Mouse (Mus musculus) embryonic facial prominence, embryonic 10.5 days (tissue): ENCODE results near the gene Sike1. TPM values are rescaled to one million over a fixed set of nuclear protein-coding genes. Genes with fewer than 3 reads are reported as not detected.
A peak's percentile ranks its signal among the peaks of the same experiment; 100 is the strongest.

ENCODE experiments used
- DNase-seq: peaks from one replicate; pipeline ENCODE4 v3.0.0-alpha.2; 2017; ENCODE audit warnings: low spot score
- H3K27ac ChIP-seq: fragments of 300-500 bp; sonication (generic); replicated peaks from 2 replicates; pipeline ENCODE4 v1.5.1; 2016; ENCODE audit warnings: mild to moderate bottlenecking
- H3K27me3 ChIP-seq: fragments of 300-500 bp; sonication (generic); replicated peaks from 2 replicates; pipeline ENCODE4 v1.6.1; 2016; ENCODE audit warnings: low read depth, mild to moderate bottlenecking; ENCODE audit not compliant: poor library complexity, severe bottlenecking
- H3K36me3 ChIP-seq: fragments of 300-500 bp; sonication (generic); replicated peaks from 2 replicates; pipeline ENCODE4 v1.6.1; 2016; ENCODE audit warnings: mild to moderate bottlenecking, moderate library complexity
- H3K4me1 ChIP-seq: fragments of 300-500 bp; sonication (generic); 2 replicates; pipeline ENCODE4 v1.6.1; 2016
- H3K4me3 ChIP-seq: fragments of 300-500 bp; sonication (generic); 2 replicates; pipeline ENCODE4 v1.5.1; 2016; ENCODE audit warnings: mild to moderate bottlenecking, moderate library complexity
- H3K9me3 ChIP-seq: fragments of 300-500 bp; sonication (generic); 2 replicates; pipeline ENCODE4 v1.6.1; 2016; ENCODE audit warnings: mild to moderate bottlenecking
- WGBS: fragments of 180-500 bp; shearing (Covaris S2); methylation state at CpG from one replicate; pipeline ENCODE4 v1.1.7; 2016; 5-methylcytosine and 5-hydroxymethylcytosine counted together
- polyA plus RNA-seq: library from polyadenylated mRNA; unstranded; fragments of >200 nt; fragmentation: Nextera tagmentation; extraction: Ambion mirVana; gene quantifications from 2 replicates; pipeline ENCODE4 v1.2.1, GENCODE M21; 2016

Sike1 gene
- polyA plus RNA-seq, 1 experiment from 2014 or later: 57.2 TPM

GRCm38 (mm10) chr3:102992936-102993335 lies 2.6 kb upstream of the Sike1 start:
- H3K36me3 ChIP-seq: peaks cover 6% of the 10 kb centered on the region
- H3K4me1 ChIP-seq: peaks cover 18% of the 10 kb centered on the region
- no peak for DNase-seq
- no peak overlapping the region for H3K4me3 ChIP-seq
- 65% methylated on average over 3 of the region's 3 CpGs for WGBS
- no peak overlapping the region for H3K27ac ChIP-seq
- no peaks in the 10 kb centered on the region for H3K27me3 ChIP-seq
- H3K9me3 ChIP-seq: no peaks in the 10 kb centered on the region

- peak overlapping the region; percentile 85 for H3K4me3 ChIP-seq
- H3K36me3 ChIP-seq: peaks cover 29% of the 10 kb centered on the region
- H3K4me1 ChIP-seq: peaks cover 18% of the 10 kb centered on the region
- WGBS: 55% methylated on average over 7 of the region's 7 CpGs
- peak overlapping the region; percentile 93 for H3K27ac ChIP-seq
- no peaks in the 10 kb centered on the region for H3K27me3 ChIP-seq
- peaks cover 6% of the 10 kb centered on the region; the same call in 1 of the 2 replicates for H3K9me3 ChIP-seq
- DNase-seq: no peak
These were observed 289 bp upstream of the Sike1 start for GRCm38 (mm10) chr3:102995233-102995604.

DNA sequence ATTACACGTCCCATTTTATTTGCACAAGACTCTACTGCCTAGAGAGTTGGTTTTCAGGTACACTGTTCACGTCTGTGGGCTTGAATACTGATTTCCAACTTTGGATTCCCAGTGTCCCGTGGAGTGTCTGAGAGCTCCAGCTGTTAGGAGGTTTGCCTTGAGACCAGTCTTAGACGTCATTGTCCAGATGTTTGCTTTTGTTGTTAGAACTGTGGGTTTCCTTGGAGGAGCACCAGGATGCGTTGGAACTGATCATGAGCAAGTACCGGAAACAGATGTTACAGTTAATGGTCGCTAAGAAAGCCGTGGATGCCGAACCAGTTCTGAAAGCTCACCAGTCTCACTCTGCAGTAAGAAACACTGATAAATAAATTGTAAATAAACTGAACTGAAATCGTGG lies 1.5 kb downstream of the Sike1 start:
- Histone ChIP-seq H3K9me3 (peaks cover 7% of the 10 kb centered on the region; the same call in 1 of the 2 replicates), H3K36me3 (peaks cover 46% of the 10 kb centered on the region), H3K27ac (no peak overlapping the region), H3K4me3 (no peak overlapping the region; the same call in 1 of the 2 replicates), H3K27me3 (no peaks in the 10 kb centered on the region), H3K4me1 (peaks cover 18% of the 10 kb centered on the region)
- DNase-seq: no peak
- 85% methylated on average over 10 of the region's 10 CpGs for WGBS

DNA sequence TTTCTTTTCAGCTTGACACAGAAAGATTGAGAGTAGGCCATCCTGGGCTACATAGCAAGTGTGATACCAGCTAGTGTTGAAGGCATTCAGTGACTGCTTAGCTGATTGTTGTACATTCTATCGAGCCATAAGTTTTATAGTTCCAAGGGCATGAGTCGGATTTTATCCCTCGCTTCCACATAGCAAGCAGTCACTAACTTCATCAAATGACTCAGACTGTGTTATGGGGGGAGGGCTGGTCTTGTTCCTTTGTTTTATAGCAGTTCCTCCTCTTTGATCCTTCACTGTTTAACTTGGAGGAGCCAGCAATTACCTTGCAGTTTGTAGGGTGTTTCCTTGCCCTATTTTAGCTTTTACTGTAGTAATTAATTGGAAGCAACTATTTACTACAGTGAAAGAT lies 2.1 kb downstream of the Sike1 start:
- peaks cover 52% of the 10 kb centered on the region for H3K36me3 ChIP-seq
- H3K4me3 ChIP-seq: no peak overlapping the region
- DNase-seq: no peak
- no peak overlapping the region for H3K27ac ChIP-seq
- H3K9me3 ChIP-seq: peaks cover 7% of the 10 kb centered on the region; the same call in 1 of the 2 replicates
- H3K27me3 ChIP-seq: no peaks in the 10 kb centered on the region
- 95% methylated on average over 3 of the region's 3 CpGs for WGBS
- peaks cover 18% of the 10 kb centered on the region for H3K4me1 ChIP-seq

- Histone ChIP-seq H3K4me1 (peaks cover 4% of the 10 kb centered on the region), H3K4me3 (no peak overlapping the region), H3K27me3 (no peaks in the 10 kb centered on the region), H3K36me3 (peaks cover 84% of the 10 kb centered on the region), H3K27ac (no peak overlapping the region), H3K9me3 (peaks cover 7% of the 10 kb centered on the region; the same call in 1 of the 2 replicates)
- WGBS: 96% methylated on average over 7 of the region's 7 CpGs
- no peak for DNase-seq
These were observed 6.1 kb downstream of the Sike1 start for GRCm38 (mm10) chr3:103001595-103001994.

DNA sequence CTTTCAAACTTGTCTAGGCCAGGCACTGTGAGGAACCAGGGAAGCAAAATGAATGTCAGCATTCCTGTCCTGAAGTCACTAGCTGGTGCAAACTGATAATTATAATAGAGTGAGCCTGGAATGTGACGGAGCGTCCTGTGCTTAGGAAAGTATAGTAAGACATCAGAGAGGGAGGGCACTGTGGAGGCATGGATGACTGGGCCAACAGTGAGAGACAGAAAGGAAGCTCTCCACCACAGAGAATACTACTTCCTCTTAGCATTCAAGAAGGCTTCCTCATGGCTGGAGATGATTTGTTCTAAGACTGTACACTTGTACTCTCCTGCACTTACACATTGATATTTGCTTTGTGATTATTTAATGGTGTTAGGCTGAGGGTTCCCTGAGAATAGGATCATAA lies 21.8 kb downstream of the Sike1 start:
- no peak for DNase-seq
- WGBS: 64% methylated on average over 2 of the region's 2 CpGs

GRCm38 (mm10) chr3:103019462-103019861 lies 24.0 kb downstream of the Sike1 start:
- Histone ChIP-seq H3K36me3 (peaks cover 7% of the 10 kb centered on the region; the same call in 1 of the 2 replicates), H3K4me3 (peak overlapping the region; percentile 93; the same call in 1 of the 2 replicates), H3K27ac (no peak overlapping the region), H3K27me3 (no peaks in the 10 kb centered on the region), H3K9me3 (no peaks in the 10 kb centered on the region), H3K4me1 (peaks cover 8% of the 10 kb centered on the region)
- WGBS: 88% methylated on average over 2 of the region's 2 CpGs
- DNase-seq: no peak

More for the DNA sequence above, 21.8 kb downstream of the Sike1 start:
- Histone ChIP-seq H3K4me3 (no peak overlapping the region), H3K4me1 (peaks cover 6% of the 10 kb centered on the region), H3K36me3 (0 out of 2 replicates have a peak, but pooled peaks cover 4% of the 10 kb centered on the region), H3K27me3 (no peaks in the 10 kb centered on the region), H3K9me3 (no peaks in the 10 kb centered on the region), H3K27ac (no peak overlapping the region)

DNA sequence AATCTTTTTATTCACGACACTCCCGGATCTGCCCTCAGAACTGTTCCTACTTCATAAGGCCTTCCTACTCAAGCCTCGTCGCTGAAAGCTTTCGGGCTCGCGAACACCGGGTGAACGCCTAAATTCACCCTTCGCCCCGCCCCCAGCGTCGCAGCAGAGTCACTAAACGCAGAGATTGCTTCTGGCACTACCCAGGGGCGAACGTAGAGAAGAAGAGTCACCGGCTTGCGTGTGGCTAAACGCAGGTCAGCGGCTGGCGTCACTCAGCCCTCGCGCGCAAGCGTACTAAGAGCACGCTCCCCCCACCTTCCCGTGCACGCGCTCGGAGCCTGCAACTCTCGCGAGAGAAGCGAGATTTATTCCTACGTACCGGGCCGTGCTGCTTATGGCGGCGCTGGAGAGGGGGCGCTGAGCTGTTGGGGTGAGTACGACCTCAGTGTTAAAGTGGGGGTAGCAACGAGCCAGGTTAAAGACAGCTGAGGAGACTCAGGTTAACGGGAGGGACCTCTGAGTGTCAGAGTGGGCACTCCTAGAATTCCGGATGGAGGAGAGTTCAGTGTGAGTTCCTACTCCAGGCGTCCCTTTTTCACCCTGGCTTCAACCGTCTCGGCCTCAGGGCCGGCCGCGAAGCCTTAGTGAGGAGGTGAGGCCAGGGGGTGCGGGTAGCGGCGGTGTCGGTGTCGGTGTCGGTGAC lies 24.9 kb downstream of the Sike1 start, which contains the start of gene Csde1:
TSS of gene Csde1 (plus strand) at position 178 of the 694 bp plus-strand sequence.
- peaks cover 12% of the 10 kb centered on the region for H3K36me3 ChIP-seq
- H3K27me3 ChIP-seq: no peaks in the 10 kb centered on the region
- H3K4me1 ChIP-seq: peaks cover 8% of the 10 kb centered on the region
- DNase-seq: peak; percentile 97
- H3K27ac ChIP-seq: peak within 1 kb of the TSS; percentile 100
- WGBS: under 1% methylated on average over 55 of the region's 55 CpGs
- H3K9me3 ChIP-seq: no peaks in the 10 kb centered on the region
- H3K4me3 ChIP-seq: peak within 1 kb of the TSS; percentile 93

GRCm38 (mm10) chr3:103020943-103021638 lies 25.6 kb downstream of the Sike1 start:
- no peaks in the 10 kb centered on the region for H3K9me3 ChIP-seq
- H3K27me3 ChIP-seq: no peaks in the 10 kb centered on the region
- WGBS: under 1% methylated on average over 37 of the region's 37 CpGs
- peak; percentile 95 for DNase-seq
- peak overlapping the region; percentile 100 for H3K27ac ChIP-seq
- H3K36me3 ChIP-seq: peaks cover 18% of the 10 kb centered on the region
- peak overlapping the region; percentile 93 for H3K4me3 ChIP-seq
- peaks cover 8% of the 10 kb centered on the region for H3K4me1 ChIP-seq

DNA sequence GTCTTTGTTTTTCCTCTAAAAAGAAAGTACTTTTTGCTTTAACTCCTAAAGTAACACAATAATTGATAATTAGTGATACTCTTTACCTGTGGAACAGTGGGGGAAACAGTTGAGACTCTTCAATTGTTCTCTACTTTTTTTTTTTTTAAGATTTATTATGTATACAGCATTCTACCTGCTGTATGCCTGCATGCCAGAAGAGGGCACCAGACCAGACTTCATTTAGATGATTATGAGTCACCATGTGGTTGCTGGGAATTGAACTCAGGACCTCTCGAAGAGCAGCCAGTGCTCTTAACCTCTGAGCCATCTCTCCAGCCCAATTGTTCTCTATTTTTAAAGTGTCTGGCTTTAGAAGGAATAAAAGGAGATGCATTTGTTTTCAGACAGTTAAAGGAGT lies 30.7 kb downstream of the Sike1 start:
- Histone ChIP-seq H3K27me3 (no peaks in the 10 kb centered on the region), H3K36me3 (peaks cover 69% of the 10 kb centered on the region), H3K27ac (no peak overlapping the region), H3K9me3 (no peaks in the 10 kb centered on the region), H3K4me1 (peaks cover 8% of the 10 kb centered on the region), H3K4me3 (no peak overlapping the region)
- WGBS: 90% methylated on average over 1 of the region's 1 CpGs
- no peak for DNase-seq

DNA sequence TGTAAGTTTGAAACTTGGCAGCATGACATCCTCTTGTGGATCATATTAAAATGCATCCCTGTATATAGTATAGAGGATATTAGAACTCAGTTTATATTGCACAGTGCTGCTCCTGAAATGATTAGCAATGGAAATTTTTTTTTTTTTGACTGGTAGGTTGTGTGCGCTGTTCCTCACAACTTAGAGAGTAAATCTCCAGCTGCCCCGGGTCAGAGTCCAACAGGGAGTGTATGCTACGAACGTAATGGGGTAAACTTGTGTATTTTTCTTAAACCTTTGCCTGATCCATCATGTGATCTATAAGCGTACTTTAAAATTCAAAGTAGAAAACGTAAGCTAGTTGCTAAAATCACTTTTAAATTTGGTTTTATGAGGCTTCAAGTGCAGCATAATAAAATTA lies 44.8 kb downstream of the Sike1 start:
- Histone ChIP-seq H3K4me1 (no peaks in the 10 kb centered on the region), H3K27me3 (no peaks in the 10 kb centered on the region), H3K27ac (no peak overlapping the region), H3K4me3 (no peak overlapping the region), H3K9me3 (no peaks in the 10 kb centered on the region), H3K36me3 (peaks cover 97% of the 10 kb centered on the region)
- DNase-seq: no peak
- 94% methylated on average over 6 of the region's 6 CpGs for WGBS

GRCm38 (mm10) chr3:103040861-103041379 lies 45.4 kb downstream of the Sike1 start:
- H3K36me3 ChIP-seq: peaks cover 97% of the 10 kb centered on the region
- DNase-seq: no peak
- H3K9me3 ChIP-seq: no peaks in the 10 kb centered on the region
- no peak overlapping the region for H3K27ac ChIP-seq
- no peaks in the 10 kb centered on the region for H3K4me1 ChIP-seq
- no peak overlapping the region for H3K4me3 ChIP-seq
- 92% methylated on average over 1 of the region's 1 CpGs for WGBS
- no peaks in the 10 kb centered on the region for H3K27me3 ChIP-seq
